Mouse (Mus musculus): ENCODE measurements around the gene Gm5129. TPM values are rescaled to one million over a fixed set of nuclear protein-coding genes. Genes with fewer than 3 reads are reported as not detected.
"Not testable (repeated sequence)": the region's sequence is repeated elsewhere in the genome, so short reads cannot be mapped to it uniquely, and the experiment has no call there.

Gm5129 gene
- polyA plus RNA-seq, 1 experiment: not detected

GRCm38 (mm10) chr5:29734831-29735510 lies 765 bp downstream of the Gm5129 start:
- Histone ChIP-seq H3K4me3 (ENCODE audit: insufficient read depth, low read length) (peak overlapping the region; percentile 61), H3K4me1 (ENCODE audit: control insufficient read depth, insufficient read depth, low read length) (peaks cover 8% of the 10 kb centered on the region), H3K27ac (ENCODE audit: insufficient read depth, low read length) (peak overlapping the region; percentile 73; the same call in 1 of the 2 replicates)
- TF ChIP-seq CTCF (IDR thresholded peaks at IDR 0.05; ENCODE audit: extremely low read depth, insufficient read depth, low read length) (no peak), POLR2A (IDR thresholded peaks at IDR 0.05; ENCODE audit: extremely low read depth, insufficient read depth, low read length) (no peak)

GRCm38 (mm10) chr5:29726070-29726469 lies 9.7 kb downstream of the Gm5129 start:
- H3K4me3 ChIP-seq (ENCODE audit: insufficient read depth, low read length); H3K27ac ChIP-seq (ENCODE audit: insufficient read depth, low read length); H3K4me1 ChIP-seq (ENCODE audit: control insufficient read depth, insufficient read depth, low read length): not testable (repeated sequence)

- H3K4me1 ChIP-seq (ENCODE audit: control insufficient read depth, insufficient read depth, low read length): no peaks in the 10 kb centered on the region
- TF ChIP-seq CTCF (IDR thresholded peaks at IDR 0.05; ENCODE audit: extremely low read depth, insufficient read depth, low read length) (no peak), POLR2A (IDR thresholded peaks at IDR 0.05; ENCODE audit: extremely low read depth, insufficient read depth, low read length) (no peak)
Observed at GRCm38 (mm10) chr5:29725369-29725768, 10.4 kb downstream of the Gm5129 start.

GRCm38 (mm10) chr5:29721159-29721558 lies 14.6 kb downstream of the Gm5129 start:
- Histone ChIP-seq H3K27ac (ENCODE audit: insufficient read depth, low read length) (no peak overlapping the region), H3K4me3 (ENCODE audit: insufficient read depth, low read length) (no peak overlapping the region), H3K4me1 (ENCODE audit: control insufficient read depth, insufficient read depth, low read length) (no peaks in the 10 kb centered on the region)
- TF ChIP-seq CTCF (IDR thresholded peaks at IDR 0.05; ENCODE audit: extremely low read depth, insufficient read depth, low read length) (no peak), POLR2A (IDR thresholded peaks at IDR 0.05; ENCODE audit: extremely low read depth, insufficient read depth, low read length) (no peak)

More at GRCm38 (mm10) chr5:29725369-29725768, 10.4 kb downstream of the Gm5129 start:
- H3K4me3 ChIP-seq (ENCODE audit: insufficient read depth, low read length): no peak overlapping the region
- H3K27ac ChIP-seq (ENCODE audit: insufficient read depth, low read length): no peak overlapping the region

GRCm38 (mm10) chr5:29712906-29713305 lies 22.8 kb downstream of the Gm5129 start:
- Histone ChIP-seq H3K27ac (ENCODE audit: insufficient read depth, low read length) (no peak overlapping the region), H3K4me3 (ENCODE audit: insufficient read depth, low read length) (no peak overlapping the region), H3K4me1 (ENCODE audit: control insufficient read depth, insufficient read depth, low read length) (no peaks in the 10 kb centered on the region)
- TF ChIP-seq POLR2A (IDR thresholded peaks at IDR 0.05; ENCODE audit: extremely low read depth, insufficient read depth, low read length): no peak
- TF ChIP-seq CTCF (IDR thresholded peaks at IDR 0.05; ENCODE audit: extremely low read depth, insufficient read depth, low read length): no peak

- H3K27ac ChIP-seq (ENCODE audit: insufficient read depth, low read length): no peak overlapping the region
- no peak for TF ChIP-seq POLR2A (IDR thresholded peaks at IDR 0.05; ENCODE audit: extremely low read depth, insufficient read depth, low read length)
- no peak for TF ChIP-seq CTCF (IDR thresholded peaks at IDR 0.05; ENCODE audit: extremely low read depth, insufficient read depth, low read length)
- no peak overlapping the region for H3K4me3 ChIP-seq (ENCODE audit: insufficient read depth, low read length)
- H3K4me1 ChIP-seq (ENCODE audit: control insufficient read depth, insufficient read depth, low read length): no peaks in the 10 kb centered on the region
Observed at GRCm38 (mm10) chr5:29711631-29712030, 24.1 kb downstream of the Gm5129 start.

GRCm38 (mm10) chr5:29708258-29708657 lies 27.5 kb downstream of the Gm5129 start:
- H3K4me1 ChIP-seq (ENCODE audit: control insufficient read depth, insufficient read depth, low read length): no peaks in the 10 kb centered on the region
- TF ChIP-seq POLR2A (IDR thresholded peaks at IDR 0.05; ENCODE audit: extremely low read depth, insufficient read depth, low read length) (no peak), CTCF (IDR thresholded peaks at IDR 0.05; ENCODE audit: extremely low read depth, insufficient read depth, low read length) (no peak)

GRCm38 (mm10) chr5:29707241-29707640 lies 28.5 kb downstream of the Gm5129 start:
- no peak for TF ChIP-seq POLR2A (IDR thresholded peaks at IDR 0.05; ENCODE audit: extremely low read depth, insufficient read depth, low read length)
- no peak for TF ChIP-seq CTCF (IDR thresholded peaks at IDR 0.05; ENCODE audit: extremely low read depth, insufficient read depth, low read length)
- H3K27ac ChIP-seq (ENCODE audit: insufficient read depth, low read length): no peak overlapping the region
- no peak overlapping the region for H3K4me3 ChIP-seq (ENCODE audit: insufficient read depth, low read length)
- H3K4me1 ChIP-seq (ENCODE audit: control insufficient read depth, insufficient read depth, low read length): no peaks in the 10 kb centered on the region

More at GRCm38 (mm10) chr5:29708258-29708657, 27.5 kb downstream of the Gm5129 start:
- Histone ChIP-seq H3K4me3 (ENCODE audit: insufficient read depth, low read length) (no peak overlapping the region), H3K27ac (ENCODE audit: insufficient read depth, low read length) (no peak overlapping the region)

- H3K27ac ChIP-seq (ENCODE audit: insufficient read depth, low read length): no peak overlapping the region
- no peaks in the 10 kb centered on the region for H3K4me1 ChIP-seq (ENCODE audit: control insufficient read depth, insufficient read depth, low read length)
- no peak for TF ChIP-seq CTCF (IDR thresholded peaks at IDR 0.05; ENCODE audit: extremely low read depth, insufficient read depth, low read length)
- TF ChIP-seq POLR2A (IDR thresholded peaks at IDR 0.05; ENCODE audit: extremely low read depth, insufficient read depth, low read length): no peak
- H3K4me3 ChIP-seq (ENCODE audit: insufficient read depth, low read length): no peak overlapping the region
Observed at GRCm38 (mm10) chr5:29699520-29700202, 36.1 kb downstream of the Gm5129 start.

GRCm38 (mm10) chr5:29698493-29698892 lies 37.2 kb downstream of the Gm5129 start:
- H3K4me1 ChIP-seq (ENCODE audit: control insufficient read depth, insufficient read depth, low read length): no peaks in the 10 kb centered on the region
- no peak overlapping the region for H3K4me3 ChIP-seq (ENCODE audit: insufficient read depth, low read length)
- no peak for TF ChIP-seq POLR2A (IDR thresholded peaks at IDR 0.05; ENCODE audit: extremely low read depth, insufficient read depth, low read length)
- TF ChIP-seq CTCF (IDR thresholded peaks at IDR 0.05; ENCODE audit: extremely low read depth, insufficient read depth, low read length): no peak
- no peak overlapping the region for H3K27ac ChIP-seq (ENCODE audit: insufficient read depth, low read length)

Measured in cortical plate, adult 2 months (tissue).